Mouse (Mus musculus): ENCODE measurements around the gene Hoxa6.

DNA sequence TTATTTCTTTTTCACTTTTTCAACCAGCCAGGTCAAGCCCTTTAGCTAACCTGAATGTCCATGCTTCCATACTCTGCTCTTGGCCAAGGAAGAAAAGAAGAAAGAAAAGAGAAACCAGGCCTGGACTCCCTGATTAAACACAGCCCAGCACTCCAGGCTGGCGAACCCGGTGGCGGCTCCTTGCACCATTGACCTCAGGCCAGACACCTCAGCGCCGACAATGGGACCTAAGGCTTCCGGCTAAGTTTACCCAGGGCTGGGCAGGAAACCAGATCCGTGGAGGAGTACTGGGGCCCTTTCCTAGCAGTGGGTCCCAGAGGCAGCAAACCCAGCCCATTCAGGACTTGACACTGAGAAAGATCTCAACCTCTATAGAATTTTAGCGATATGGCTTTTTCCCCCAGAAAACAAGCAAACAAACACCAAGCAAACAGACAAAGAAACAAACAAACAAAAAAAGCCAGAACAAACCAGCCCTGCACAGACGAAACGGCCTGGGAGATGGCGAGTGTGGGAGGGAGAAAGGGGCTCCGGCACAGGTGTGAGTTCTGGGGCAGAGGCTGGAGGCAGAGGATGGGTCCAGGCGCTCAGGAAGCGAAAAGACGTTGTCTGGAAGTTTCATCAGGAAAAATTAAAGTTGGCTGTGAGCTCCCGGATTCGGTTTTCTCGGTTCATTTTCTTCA, 23.5 kb upstream of the Hoxa6 start:
- TF ChIP-seq POLR2A (IDR thresholded peaks at IDR 0.05; ENCODE audit: borderline replicate concordance, extremely low read depth, insufficient read depth, insufficient read length, poor library complexity, severe bottlenecking) (no peak), CTCF (IDR thresholded peaks at IDR 0.05; ENCODE audit: borderline replicate concordance, extremely low read depth, insufficient read depth, insufficient read length) (no peak)
